Mouse (Mus musculus): ENCODE results near the gene Btd. TPM values are rescaled to one million over a fixed set of nuclear protein-coding genes. Genes with fewer than 3 reads are reported as not detected.
"Not testable (repeated sequence)": the region's sequence is repeated elsewhere in the genome, so short reads cannot be mapped to it uniquely, and the experiment has no call there.

Gene Btd
- 20.4 and 23.5 TPM in 2 replicates for polyA plus RNA-seq (2015; fragmentation: Nextera tagmentation; extraction: Ambion mirVana)

DNA sequence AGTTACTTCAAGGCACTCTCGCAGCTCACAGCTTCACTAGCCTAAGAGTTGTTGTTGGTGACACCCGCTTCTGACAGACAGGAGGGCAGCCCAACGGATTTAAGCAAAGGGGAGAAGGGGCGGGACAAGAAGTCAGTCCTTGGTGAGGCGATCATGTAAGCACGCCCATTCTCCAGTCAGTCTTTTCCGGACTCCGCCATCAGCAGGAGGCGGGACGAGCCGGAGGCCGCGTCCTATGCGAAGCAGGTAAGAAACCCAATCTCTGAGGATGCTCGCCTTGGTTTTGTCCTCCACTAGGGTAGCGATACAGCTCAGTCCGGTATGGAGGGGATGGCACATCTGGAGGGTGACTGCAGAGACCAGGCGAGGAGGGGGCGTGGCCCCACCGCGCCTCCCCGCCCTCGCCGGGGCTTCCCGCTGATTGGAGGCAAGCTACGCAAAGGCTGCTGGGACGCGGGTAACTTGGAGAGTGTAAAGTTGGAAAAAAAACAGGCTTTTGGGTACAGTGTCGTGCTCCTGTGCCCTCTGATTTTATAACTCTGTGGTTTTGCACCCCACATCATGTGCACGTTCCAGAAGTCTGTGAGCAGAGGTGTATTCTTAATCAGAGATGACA lies at the start of gene Btd, which contains the start of gene Hacl1:
TSS of gene Btd (plus strand) at position 139 of the 616 bp plus-strand sequence.
TSS of gene Hacl1 (minus strand) at position 397 of the 616 bp plus-strand sequence.
- peak within 1 kb of the TSS; percentile 83 for H3K4me3 ChIP-seq
- peak; percentile 98 for ATAC-seq (replicated peaks; ENCODE audit: insufficient number of reproducible peaks, insufficient read depth, low FRiP score, low read depth)
- H3K27ac ChIP-seq = peak within 1 kb of the TSS; percentile 90
- H3K36me3 ChIP-seq = no peaks in the 10 kb centered on the region
- no peaks in the 10 kb centered on the region for H3K27me3 ChIP-seq
- WGBS = under 1% methylated on average over 30 of the region's 30 CpGs
- peak within 1 kb of the TSS; percentile 71 for H3K9ac ChIP-seq
- H3K4me1 ChIP-seq (replicated peaks) = peaks cover 12% of the 10 kb centered on the region
- no peaks in the 10 kb centered on the region for H3K9me3 ChIP-seq (replicated peaks)
- H3K4me2 ChIP-seq = peak within 1 kb of the TSS; percentile 90

DNA sequence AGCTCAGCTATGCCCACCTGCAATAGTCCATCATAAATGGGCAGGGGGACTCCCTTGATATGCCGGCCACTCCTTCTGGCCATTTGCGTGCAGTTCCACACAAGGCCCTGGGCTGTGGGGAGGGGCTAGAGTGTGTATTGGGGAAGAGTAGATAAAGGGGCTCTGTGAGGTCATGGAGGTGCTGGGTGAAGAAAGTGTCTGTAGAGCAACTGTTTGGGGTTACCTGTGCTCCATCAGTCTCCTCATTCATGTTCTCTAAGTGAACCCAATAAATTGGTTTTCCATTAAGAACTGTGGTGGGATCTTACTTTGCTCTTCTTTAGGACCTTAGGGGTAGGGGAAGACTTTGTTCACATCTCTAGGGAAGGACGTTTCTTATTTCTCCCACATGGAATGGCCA lies 49.6 kb upstream of the Btd start, which contains the start of gene Colq:
TSS of gene Colq (minus strand) at position 101 of the 400 bp plus-strand sequence.
- Histone ChIP-seq H3K27me3 (no peaks in the 10 kb centered on the region), H3K4me3 (no peak within 1 kb of the TSS), H3K9me3 (replicated peaks) (no peaks in the 10 kb centered on the region), H3K27ac (no peak within 1 kb of the TSS), H3K36me3 (no peaks in the 10 kb centered on the region), H3K9ac (no peak within 1 kb of the TSS), H3K4me1 (replicated peaks) (no peaks in the 10 kb centered on the region), H3K4me2 (no peak within 1 kb of the TSS)
- 79% methylated on average over 3 of the region's 3 CpGs for WGBS
- ATAC-seq (replicated peaks; ENCODE audit: insufficient number of reproducible peaks, insufficient read depth, low FRiP score, low read depth) = no peak

DNA sequence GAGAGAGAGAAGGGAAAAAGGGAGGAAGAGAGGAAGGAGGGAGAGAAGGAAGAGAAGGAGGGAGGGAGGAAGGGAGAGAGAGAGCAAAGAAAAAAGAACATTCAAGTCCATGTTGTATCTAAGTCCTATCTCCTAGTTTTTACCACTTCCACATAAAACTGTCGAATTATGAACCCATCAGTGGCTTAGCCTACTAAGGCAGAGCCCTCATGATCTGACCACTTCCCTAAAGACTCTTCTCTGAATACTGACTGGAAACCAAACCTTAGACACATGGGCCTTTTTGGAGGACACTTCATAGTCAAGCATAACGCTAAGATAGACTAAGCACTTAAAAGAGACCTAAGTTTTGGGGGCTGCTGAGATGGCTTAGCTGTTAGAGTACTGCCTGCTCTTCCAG lies 47.8 kb upstream of the Btd start:
- 68% methylated on average over 2 of the region's 2 CpGs for WGBS
- Histone ChIP-seq H3K9me3 (replicated peaks) (no peaks in the 10 kb centered on the region), H3K27me3 (no peaks in the 10 kb centered on the region), H3K4me1 (replicated peaks) (no peaks in the 10 kb centered on the region), H3K27ac (no peak overlapping the region), H3K9ac (no peak overlapping the region), H3K4me3 (no peak overlapping the region), H3K36me3 (no peaks in the 10 kb centered on the region), H3K4me2 (no peak overlapping the region)
- ATAC-seq (replicated peaks; ENCODE audit: insufficient number of reproducible peaks, insufficient read depth, low FRiP score, low read depth) = no peak

DNA sequence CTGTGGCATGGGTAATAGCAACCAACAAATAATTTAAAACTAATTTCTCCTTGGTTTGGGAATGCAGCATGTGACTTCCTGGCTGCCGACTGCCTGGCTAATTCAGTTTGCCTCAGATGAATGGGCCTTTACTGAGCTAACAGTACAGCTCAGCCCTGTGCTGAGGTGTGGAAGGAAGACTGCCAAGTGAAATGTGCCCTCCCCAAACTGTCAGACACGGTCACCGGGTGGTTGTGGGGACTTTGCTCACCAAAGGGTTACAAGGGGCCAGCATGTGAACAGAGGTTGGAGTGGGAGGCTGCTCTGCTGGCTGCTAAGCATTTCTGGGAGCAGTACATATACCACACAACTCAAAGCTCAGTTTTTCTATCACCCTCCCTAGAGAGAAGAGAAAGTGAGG lies 46.1 kb upstream of the Btd start:
- Histone ChIP-seq H3K4me2 (no peak overlapping the region), H3K36me3 (no peaks in the 10 kb centered on the region), H3K9ac (no peak overlapping the region), H3K9me3 (replicated peaks) (no peaks in the 10 kb centered on the region), H3K27ac (no peak overlapping the region), H3K4me1 (replicated peaks) (no peaks in the 10 kb centered on the region), H3K4me3 (no peak overlapping the region), H3K27me3 (no peaks in the 10 kb centered on the region)
- no peak for ATAC-seq (replicated peaks; ENCODE audit: insufficient number of reproducible peaks, insufficient read depth, low FRiP score, low read depth)
- 55% methylated on average over 3 of the region's 3 CpGs for WGBS

DNA sequence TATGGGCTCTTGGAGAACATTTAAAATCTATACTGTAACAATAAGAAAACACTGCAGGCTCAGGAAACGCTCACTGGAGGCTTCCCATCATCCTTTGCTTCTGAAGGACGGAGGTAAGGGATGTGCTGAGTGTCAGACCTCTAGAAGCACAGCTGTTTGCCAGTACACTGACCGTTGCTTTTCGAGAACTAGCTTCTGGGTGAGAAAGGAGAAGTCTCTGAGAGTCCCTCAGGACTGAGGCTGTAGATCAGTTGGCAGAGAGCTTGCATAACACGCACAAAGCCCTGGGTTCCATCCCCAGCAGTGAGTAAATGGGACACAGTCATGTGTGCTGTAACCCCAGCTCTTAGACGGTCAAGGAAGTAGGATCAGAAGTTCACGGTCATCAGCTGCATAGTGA lies 44.4 kb upstream of the Btd start:
- ATAC-seq (replicated peaks; ENCODE audit: insufficient number of reproducible peaks, insufficient read depth, low FRiP score, low read depth) = no peak
- Histone ChIP-seq H3K27me3 (no peaks in the 10 kb centered on the region), H3K9ac (no peak overlapping the region), H3K36me3 (no peaks in the 10 kb centered on the region), H3K27ac (no peak overlapping the region), H3K4me3 (no peak overlapping the region), H3K9me3 (replicated peaks) (no peaks in the 10 kb centered on the region), H3K4me1 (replicated peaks) (no peaks in the 10 kb centered on the region), H3K4me2 (no peak overlapping the region)
- 73% methylated on average over 7 of the region's 7 CpGs for WGBS

DNA sequence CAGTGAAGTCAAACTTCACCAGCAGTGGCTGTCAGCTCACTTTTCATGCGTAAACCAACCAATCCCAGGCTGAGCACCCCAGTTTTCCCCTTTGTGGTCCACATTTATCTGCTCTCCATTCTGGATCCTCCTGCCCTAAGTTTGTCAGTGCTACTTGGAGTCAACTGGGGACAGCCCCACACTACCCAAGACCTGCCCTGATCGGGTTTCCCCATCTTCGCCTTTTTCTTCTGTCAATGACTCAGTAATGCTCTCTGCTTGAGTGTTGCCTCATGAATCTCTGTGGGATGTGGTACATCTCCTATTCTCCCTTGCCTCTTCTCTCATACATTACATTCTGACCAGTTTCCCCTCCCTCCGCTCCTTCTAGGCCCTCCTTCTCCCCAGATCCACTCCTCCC lies 43.4 kb upstream of the Btd start:
- H3K9me3 ChIP-seq (replicated peaks) = no peaks in the 10 kb centered on the region
- no peaks in the 10 kb centered on the region for H3K36me3 ChIP-seq
- no peak overlapping the region for H3K9ac ChIP-seq
- no peak overlapping the region for H3K4me2 ChIP-seq
- 93% methylated on average over 4 of the region's 4 CpGs for WGBS
- no peaks in the 10 kb centered on the region for H3K27me3 ChIP-seq
- ATAC-seq (replicated peaks; ENCODE audit: insufficient number of reproducible peaks, insufficient read depth, low FRiP score, low read depth) = no peak
- H3K4me3 ChIP-seq = no peak overlapping the region
- no peaks in the 10 kb centered on the region for H3K4me1 ChIP-seq (replicated peaks)
- H3K27ac ChIP-seq = no peak overlapping the region

DNA sequence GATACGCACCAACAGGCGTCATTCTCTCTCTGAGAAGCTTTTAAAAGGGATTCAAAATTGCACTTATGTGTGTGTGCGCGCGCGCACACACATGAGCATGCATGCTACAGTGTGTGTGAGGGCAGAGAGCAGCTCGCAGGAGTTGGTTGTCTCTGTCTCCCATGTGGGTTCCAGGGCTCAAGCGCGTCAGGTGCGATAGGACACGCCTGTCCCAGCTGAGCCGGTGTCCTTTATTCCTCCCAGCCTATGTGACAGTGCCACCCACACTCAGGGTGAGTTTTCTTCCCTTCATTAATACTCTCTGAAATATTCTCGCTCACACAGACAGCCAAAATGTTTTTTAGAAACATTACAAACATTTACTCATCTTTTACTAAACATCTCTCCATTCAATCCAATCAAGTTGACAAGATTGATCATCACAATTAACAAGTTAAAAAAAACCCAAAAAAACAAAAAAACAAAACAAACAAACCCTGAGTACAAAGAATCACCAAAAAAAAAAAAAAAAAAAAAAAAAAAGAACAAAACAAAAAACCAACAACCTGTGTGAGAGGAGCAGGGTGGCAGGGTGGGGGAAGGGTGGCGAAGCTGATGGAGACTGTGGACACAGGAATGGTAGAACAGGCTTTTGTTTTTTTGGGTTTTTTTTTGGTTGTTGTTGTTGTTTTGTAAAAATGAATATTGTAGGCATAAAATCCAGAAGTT lies 38.8 kb upstream of the Btd start:
- Histone ChIP-seq H3K27ac (no peak overlapping the region), H3K4me3 (no peak overlapping the region), H3K9ac (no peak overlapping the region), H3K4me2 (no peak overlapping the region), H3K4me1 (replicated peaks) (no peaks in the 10 kb centered on the region), H3K9me3 (replicated peaks) (no peaks in the 10 kb centered on the region), H3K27me3 (no peaks in the 10 kb centered on the region), H3K36me3 (no peaks in the 10 kb centered on the region)
- 94% methylated on average over 14 of the region's 14 CpGs for WGBS
- no peak for ATAC-seq (replicated peaks; ENCODE audit: insufficient number of reproducible peaks, insufficient read depth, low FRiP score, low read depth)

DNA sequence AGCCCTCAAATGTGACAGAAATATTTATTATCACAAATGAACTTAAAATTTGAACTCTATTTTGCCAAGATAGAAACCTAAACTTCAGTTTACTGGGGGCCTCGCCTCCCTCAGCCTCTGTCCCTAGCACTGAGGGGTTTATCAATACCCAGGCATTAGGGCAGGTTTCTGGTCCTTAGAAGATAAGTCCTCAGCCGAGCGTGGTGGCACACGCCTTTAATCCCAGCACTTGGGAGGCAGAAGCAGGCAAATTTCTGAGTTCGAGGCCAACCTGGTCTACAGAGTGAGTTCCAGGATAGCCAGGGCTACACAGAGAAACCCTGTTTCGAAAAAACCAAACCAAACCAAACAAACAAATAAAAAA lies 38.2 kb upstream of the Btd start:
- H3K9me3 ChIP-seq (replicated peaks); H3K27me3 ChIP-seq; H3K4me2 ChIP-seq; H3K27ac ChIP-seq; ATAC-seq (replicated peaks; ENCODE audit: insufficient number of reproducible peaks, insufficient read depth, low FRiP score, low read depth); H3K4me1 ChIP-seq (replicated peaks); H3K36me3 ChIP-seq; H3K4me3 ChIP-seq; H3K9ac ChIP-seq: not testable (repeated sequence)
- WGBS = 76% methylated on average over 6 of the region's 6 CpGs

DNA sequence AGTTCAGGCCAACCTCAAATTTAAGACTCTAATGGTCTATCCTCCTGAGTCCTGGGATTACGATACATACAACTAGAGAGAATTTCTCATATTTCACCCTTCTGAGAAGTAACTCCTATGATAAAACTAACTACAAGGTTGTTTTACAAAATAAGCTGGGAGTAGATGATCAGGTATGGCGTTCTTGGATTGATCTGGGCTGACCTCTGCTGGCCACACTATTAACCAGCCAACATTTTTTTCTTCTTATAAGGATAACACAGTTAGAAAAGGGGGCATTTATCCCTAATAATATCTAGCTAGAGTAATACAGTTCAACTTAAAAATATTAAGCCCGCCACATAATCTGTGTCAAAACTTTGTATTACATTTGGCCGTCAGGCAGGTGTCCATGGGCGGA lies 35.9 kb upstream of the Btd start:
- Histone ChIP-seq H3K4me3 (no peak overlapping the region), H3K9me3 (replicated peaks) (no peaks in the 10 kb centered on the region), H3K4me2 (no peak overlapping the region), H3K36me3 (no peaks in the 10 kb centered on the region), H3K4me1 (replicated peaks) (no peaks in the 10 kb centered on the region), H3K9ac (no peak overlapping the region), H3K27me3 (no peaks in the 10 kb centered on the region), H3K27ac (no peak overlapping the region)
- no peak for ATAC-seq (replicated peaks; ENCODE audit: insufficient number of reproducible peaks, insufficient read depth, low FRiP score, low read depth)
- WGBS = 62% methylated on average over 5 of the region's 5 CpGs

DNA sequence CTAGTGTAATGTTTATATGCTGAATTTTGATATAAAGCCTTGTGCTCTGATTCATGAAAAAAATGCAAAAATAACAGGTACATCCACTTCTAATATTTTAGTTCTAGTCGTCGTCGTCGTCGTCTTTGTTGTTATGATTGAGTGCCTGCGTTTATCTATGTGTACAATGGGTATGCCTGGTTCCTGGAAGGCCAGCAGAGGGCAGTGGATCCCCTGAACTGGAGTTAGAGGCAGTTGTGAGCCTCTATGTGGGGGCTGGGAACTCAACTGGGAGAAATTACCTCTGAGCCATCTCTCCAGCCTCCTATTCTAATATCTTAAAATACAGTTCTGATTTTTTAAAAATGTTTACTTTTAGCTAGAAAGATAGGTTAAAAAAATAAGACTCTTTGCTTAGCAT lies 35.3 kb upstream of the Btd start:
- H3K4me1 ChIP-seq (replicated peaks) = no peaks in the 10 kb centered on the region
- WGBS = 54% methylated on average over 6 of the region's 6 CpGs
- H3K9me3 ChIP-seq (replicated peaks) = no peaks in the 10 kb centered on the region
- no peak overlapping the region for H3K9ac ChIP-seq
- H3K27ac ChIP-seq = no peak overlapping the region
- no peaks in the 10 kb centered on the region for H3K27me3 ChIP-seq
- no peak overlapping the region for H3K4me2 ChIP-seq
- no peak overlapping the region for H3K4me3 ChIP-seq
- H3K36me3 ChIP-seq = no peaks in the 10 kb centered on the region
- no peak for ATAC-seq (replicated peaks; ENCODE audit: insufficient number of reproducible peaks, insufficient read depth, low FRiP score, low read depth)

DNA sequence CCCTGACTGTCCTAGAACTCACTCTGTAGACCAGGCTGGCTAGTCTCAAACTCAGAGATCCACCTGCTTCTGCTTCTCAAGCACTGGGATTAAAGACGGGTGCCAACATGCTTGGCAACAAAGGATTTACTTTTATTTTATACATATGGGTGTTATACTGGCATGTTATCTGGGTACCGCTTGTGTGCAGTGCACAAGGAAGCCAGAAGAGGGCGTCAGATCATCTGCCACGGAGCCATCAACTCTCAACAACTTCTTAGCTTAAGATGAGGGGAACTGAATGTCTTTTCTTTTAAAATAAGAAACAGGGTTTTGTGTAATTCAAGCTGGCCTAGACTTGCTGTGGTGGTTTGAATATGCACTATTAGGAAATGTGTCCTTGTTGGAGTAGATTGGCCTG lies 28.8 kb upstream of the Btd start:
- H3K27ac ChIP-seq = no peak overlapping the region
- no peaks in the 10 kb centered on the region for H3K4me1 ChIP-seq (replicated peaks)
- WGBS = 64% methylated on average over 4 of the region's 4 CpGs
- H3K4me2 ChIP-seq = no peak overlapping the region
- no peak overlapping the region for H3K9ac ChIP-seq
- no peaks in the 10 kb centered on the region for H3K27me3 ChIP-seq
- ATAC-seq (replicated peaks; ENCODE audit: insufficient number of reproducible peaks, insufficient read depth, low FRiP score, low read depth) = no peak
- peaks cover 7% of the 10 kb centered on the region; the same call in 1 of the 2 replicates for H3K36me3 ChIP-seq
- no peak overlapping the region for H3K4me3 ChIP-seq
- H3K9me3 ChIP-seq (replicated peaks) = no peaks in the 10 kb centered on the region

DNA sequence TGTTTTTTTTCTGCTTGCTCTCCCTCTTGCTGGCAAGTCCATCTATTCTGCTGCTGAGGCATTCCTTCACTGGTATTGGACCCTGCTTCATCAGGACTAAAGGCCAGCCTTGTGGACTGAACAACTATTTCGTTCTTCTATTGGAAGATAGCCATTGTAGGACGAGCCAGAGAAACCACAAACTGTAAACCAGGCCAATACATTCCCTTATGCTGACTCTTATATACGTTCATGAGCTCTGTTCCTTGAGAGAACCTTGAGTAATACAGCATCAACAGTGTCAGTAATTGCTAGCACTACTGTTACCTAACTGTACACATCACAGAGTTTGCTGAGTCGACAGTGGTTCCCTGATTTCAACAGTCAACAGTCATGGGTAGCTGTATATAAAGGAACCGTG lies 27.2 kb upstream of the Btd start:
- Histone ChIP-seq H3K9me3 (replicated peaks) (no peaks in the 10 kb centered on the region), H3K4me3 (no peak overlapping the region), H3K4me1 (replicated peaks) (no peaks in the 10 kb centered on the region), H3K27ac (no peak overlapping the region), H3K9ac (no peak overlapping the region), H3K36me3 (peaks cover 7% of the 10 kb centered on the region; the same call in 1 of the 2 replicates), H3K4me2 (no peak overlapping the region), H3K27me3 (no peaks in the 10 kb centered on the region)
- 80% methylated on average over 5 of the region's 5 CpGs for whole genome bisulfite sequencing
- no peak for ATAC-seq (replicated peaks; ENCODE audit: insufficient number of reproducible peaks, insufficient read depth, low FRiP score, low read depth)
